Mouse (Mus musculus) liver, embryonic 12.5 days (tissue): Measurements from ENCODE around the gene Chchd4. TPM values are rescaled to one million over a fixed set of nuclear protein-coding genes. Genes with fewer than 3 reads are reported as not detected.
A peak's percentile ranks its signal among the peaks of the same experiment; 100 is the strongest.

Source experiments
- ATAC-seq: fragments of 200-750 bp; cut with Nextera tagmentation; 2 replicates; pipeline ENCODE4 v1.8.0; 2017; ENCODE audit warnings: moderate number of reproducible peaks, mild to moderate bottlenecking, moderate library complexity
- H3K27ac ChIP-seq: fragments of 300-500 bp; sonication (generic); 2 replicates; pipeline ENCODE4 v1.5.1; 2016; ENCODE audit warnings: mild to moderate bottlenecking
- H3K27me3 ChIP-seq: fragments of 300-500 bp; sonication (generic); replicated peaks from 2 replicates; pipeline ENCODE4 v1.6.1; 2016; ENCODE audit warnings: mild to moderate bottlenecking, moderate library complexity
- H3K36me3 ChIP-seq: fragments of 300-500 bp; sonication (generic); 2 replicates; pipeline ENCODE4 v1.6.1; 2016; ENCODE audit warnings: mild to moderate bottlenecking, moderate library complexity
- H3K4me1 ChIP-seq: fragments of 300-500 bp; sonication (generic); 2 replicates; pipeline ENCODE4 v1.6.1; 2016
- H3K4me2 ChIP-seq: fragments of 300-500 bp; sonication (generic); 2 replicates; pipeline ENCODE4 v1.6.1; 2016; ENCODE audit warnings: mild to moderate bottlenecking, moderate library complexity
- H3K4me3 ChIP-seq: fragments of 300-500 bp; sonication (generic); 2 replicates; pipeline ENCODE4 v1.5.1; 2016; ENCODE audit warnings: mild to moderate bottlenecking, moderate library complexity
- H3K9ac ChIP-seq: fragments of 300-500 bp; sonication (generic); 2 replicates; pipeline ENCODE4 v1.6.1; 2016; ENCODE audit warnings: mild to moderate bottlenecking, moderate library complexity
- H3K9me3 ChIP-seq: fragments of 300-500 bp; sonication (generic); replicated peaks from 2 replicates; pipeline ENCODE4 v1.6.1; 2016; ENCODE audit warnings: mild to moderate bottlenecking, moderate library complexity
- WGBS: fragments of 180-500 bp; shearing (Covaris S2); methylation state at CpG from one replicate; pipeline ENCODE4 v1.1.7; 2016; ENCODE audit not compliant: insufficient replicate concordance; 5-methylcytosine and 5-hydroxymethylcytosine counted together
- polyA plus RNA-seq: library from polyadenylated mRNA; unstranded; fragments of >200 nt; fragmentation: Nextera tagmentation; extraction: Ambion mirVana; gene quantifications from 2 replicates; pipeline ENCODE4 v1.2.1, GENCODE M21; 2016

The Chchd4 gene
- polyA plus RNA-seq, 1 experiment from 2014 or later = 31.5 TPM

DNA sequence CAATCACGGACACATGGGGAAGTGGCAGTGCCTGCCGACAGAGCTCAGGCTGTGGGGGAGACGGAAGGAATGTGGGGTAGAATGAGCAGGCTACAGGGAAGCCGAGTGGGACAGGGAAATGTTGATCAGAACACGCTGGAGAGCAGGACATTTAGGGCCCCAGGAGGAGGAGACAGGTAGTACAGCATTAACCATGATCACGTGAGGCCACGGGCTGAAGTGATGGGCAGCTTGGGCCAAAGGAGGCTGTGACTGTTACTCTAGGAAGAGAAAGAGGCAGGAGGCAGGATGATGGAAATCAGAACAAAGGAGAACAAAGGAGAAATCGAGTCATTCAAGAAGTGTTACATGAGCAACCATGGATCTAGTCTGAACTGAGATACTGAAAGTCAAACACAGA, 21.2 kb upstream of the Chchd4 start:
- Histone ChIP-seq H3K27me3 (no peaks in the 10 kb centered on the region), H3K36me3 (peaks cover 83% of the 10 kb centered on the region), H3K9me3 (no peaks in the 10 kb centered on the region), H3K4me3 (no peak overlapping the region), H3K4me1 (no peaks in the 10 kb centered on the region), H3K4me2 (no peak overlapping the region), H3K27ac (no peak overlapping the region), H3K9ac (no peak overlapping the region)
- 75% methylated on average over 8 of the region's 8 CpGs for WGBS
- ATAC-seq = no peak

DNA sequence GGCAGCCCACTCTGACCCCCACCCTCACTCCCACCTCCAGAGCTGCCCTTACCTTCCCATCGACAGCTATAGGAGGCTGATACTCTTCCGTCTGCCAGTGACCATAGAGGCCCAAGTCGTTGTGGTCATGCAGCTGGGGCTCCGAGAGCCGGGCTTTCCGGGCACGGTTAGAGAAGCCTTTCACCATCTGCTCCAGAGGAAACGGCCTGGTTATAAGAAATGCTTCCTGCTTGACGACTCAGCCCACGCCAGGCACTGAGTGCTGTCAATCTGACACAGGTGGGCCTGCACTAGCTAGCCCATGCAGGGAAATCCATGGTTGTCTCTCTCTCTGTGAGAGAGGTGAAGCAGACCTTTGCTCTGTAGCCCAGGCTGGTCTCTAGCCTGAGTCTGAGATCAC, 19.7 kb upstream of the Chchd4 start:
- ATAC-seq = no peak; the same call in 1 of the 2 replicates
- 62% methylated on average over 10 of the region's 10 CpGs for WGBS
- Histone ChIP-seq H3K9ac (no peak overlapping the region), H3K4me2 (no peak overlapping the region), H3K4me1 (0 out of 2 replicates have a peak, but pooled peaks cover 5% of the 10 kb centered on the region), H3K27ac (no peak overlapping the region), H3K36me3 (peaks cover 78% of the 10 kb centered on the region), H3K4me3 (no peak overlapping the region), H3K9me3 (no peaks in the 10 kb centered on the region), H3K27me3 (no peaks in the 10 kb centered on the region)

- Histone ChIP-seq H3K4me3 (no peak overlapping the region), H3K27me3 (no peaks in the 10 kb centered on the region), H3K36me3 (peaks cover 78% of the 10 kb centered on the region), H3K4me2 (no peak overlapping the region), H3K9ac (no peak overlapping the region), H3K9me3 (no peaks in the 10 kb centered on the region), H3K27ac (no peak overlapping the region), H3K4me1 (0 out of 2 replicates have a peak, but pooled peaks cover 5% of the 10 kb centered on the region)
- WGBS = 72% methylated on average over 6 of the region's 6 CpGs
- ATAC-seq = no peak
Observed at GRCm38 (mm10) chr6:91491004-91491403, 17.7 kb upstream of the Chchd4 start.

DNA sequence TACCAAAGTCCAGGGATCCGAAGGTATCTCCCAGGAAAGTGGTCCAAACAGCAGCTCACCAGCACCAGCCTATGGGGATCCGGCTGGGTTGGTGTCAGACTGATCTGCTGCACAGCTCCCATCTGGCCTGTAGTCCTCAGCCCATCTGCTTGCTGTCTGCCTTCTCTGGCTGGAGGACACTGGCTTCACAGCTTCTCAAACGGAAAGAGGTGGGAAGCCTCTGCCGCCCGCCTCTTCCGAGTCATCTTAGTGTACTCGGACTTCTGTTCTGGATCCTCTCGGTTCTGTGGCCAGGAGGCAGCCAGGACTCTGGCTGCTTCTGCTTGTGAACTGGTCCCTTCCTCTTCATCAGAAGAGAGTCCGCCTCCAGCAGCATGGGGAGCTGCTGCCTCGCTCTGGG, 16.5 kb upstream of the Chchd4 start:
- no peaks in the 10 kb centered on the region for H3K27me3 ChIP-seq
- no peak overlapping the region for H3K4me2 ChIP-seq
- no peak overlapping the region for H3K27ac ChIP-seq
- H3K4me3 ChIP-seq = no peak overlapping the region
- H3K9ac ChIP-seq = no peak overlapping the region
- H3K4me1 ChIP-seq = 0 out of 2 replicates have a peak, but pooled peaks cover 5% of the 10 kb centered on the region
- H3K36me3 ChIP-seq = peaks cover 78% of the 10 kb centered on the region
- no peak for ATAC-seq
- 72% methylated on average over 10 of the region's 10 CpGs for WGBS
- H3K9me3 ChIP-seq = no peaks in the 10 kb centered on the region

- Histone ChIP-seq H3K27ac (no peak overlapping the region), H3K9me3 (no peaks in the 10 kb centered on the region), H3K4me1 (0 out of 2 replicates have a peak, but pooled peaks cover 5% of the 10 kb centered on the region), H3K36me3 (peaks cover 83% of the 10 kb centered on the region), H3K4me2 (no peak overlapping the region), H3K4me3 (no peak overlapping the region), H3K9ac (no peak overlapping the region), H3K27me3 (no peaks in the 10 kb centered on the region)
- ATAC-seq = no peak
- 63% methylated on average over 9 of the region's 9 CpGs for WGBS
Observed at GRCm38 (mm10) chr6:91488496-91489212, 15.3 kb upstream of the Chchd4 start.

- 82% methylated on average over 15 of the region's 15 CpGs for WGBS
- Histone ChIP-seq H3K4me3 (no peak overlapping the region), H3K4me1 (0 out of 2 replicates have a peak, but pooled peaks cover 5% of the 10 kb centered on the region), H3K27me3 (no peaks in the 10 kb centered on the region), H3K9me3 (no peaks in the 10 kb centered on the region), H3K27ac (no peak overlapping the region), H3K9ac (no peak overlapping the region), H3K4me2 (no peak overlapping the region), H3K36me3 (peaks cover 89% of the 10 kb centered on the region)
- no peak for ATAC-seq
Observed at GRCm38 (mm10) chr6:91486736-91487453, 13.5 kb upstream of the Chchd4 start.

DNA sequence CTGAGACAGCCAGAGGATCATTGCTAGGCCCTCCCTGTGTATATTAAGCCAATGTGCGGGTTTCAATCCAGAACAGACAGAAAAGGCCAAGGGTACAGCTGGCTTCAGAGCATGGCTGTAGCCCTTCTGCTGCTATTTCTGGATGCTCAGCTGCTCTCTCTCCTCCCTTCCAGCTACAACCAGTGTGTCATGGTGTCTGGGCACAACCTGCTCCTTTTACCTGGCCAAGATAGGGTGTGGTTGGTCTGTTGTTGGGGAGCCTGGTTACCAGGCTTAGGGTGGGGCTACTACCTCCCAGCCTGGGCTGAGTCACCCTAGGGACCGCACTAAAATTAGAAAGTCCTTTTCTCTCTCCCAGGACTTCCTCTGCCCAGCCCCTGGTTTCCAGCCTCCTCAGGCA, 10.0 kb upstream of the Chchd4 start:
- 80% methylated on average over 2 of the region's 2 CpGs for WGBS
- ATAC-seq = no peak
- Histone ChIP-seq H3K4me2 (no peak overlapping the region), H3K9ac (no peak overlapping the region), H3K27ac (no peak overlapping the region), H3K4me1 (no peaks in the 10 kb centered on the region), H3K4me3 (no peak overlapping the region), H3K36me3 (peaks cover 99% of the 10 kb centered on the region), H3K27me3 (no peaks in the 10 kb centered on the region), H3K9me3 (no peaks in the 10 kb centered on the region)

GRCm38 (mm10) chr6:91476541-91476940, 3.2 kb upstream of the Chchd4 start:
- WGBS = 82% methylated on average over 2 of the region's 2 CpGs
- H3K27me3 ChIP-seq = no peaks in the 10 kb centered on the region
- H3K9me3 ChIP-seq = no peaks in the 10 kb centered on the region
- H3K9ac ChIP-seq = no peak overlapping the region
- H3K4me3 ChIP-seq = no peak overlapping the region
- H3K36me3 ChIP-seq = peaks cover 52% of the 10 kb centered on the region
- ATAC-seq = no peak
- no peak overlapping the region for H3K27ac ChIP-seq
- no peak overlapping the region for H3K4me2 ChIP-seq
- peaks cover 33% of the 10 kb centered on the region for H3K4me1 ChIP-seq

DNA sequence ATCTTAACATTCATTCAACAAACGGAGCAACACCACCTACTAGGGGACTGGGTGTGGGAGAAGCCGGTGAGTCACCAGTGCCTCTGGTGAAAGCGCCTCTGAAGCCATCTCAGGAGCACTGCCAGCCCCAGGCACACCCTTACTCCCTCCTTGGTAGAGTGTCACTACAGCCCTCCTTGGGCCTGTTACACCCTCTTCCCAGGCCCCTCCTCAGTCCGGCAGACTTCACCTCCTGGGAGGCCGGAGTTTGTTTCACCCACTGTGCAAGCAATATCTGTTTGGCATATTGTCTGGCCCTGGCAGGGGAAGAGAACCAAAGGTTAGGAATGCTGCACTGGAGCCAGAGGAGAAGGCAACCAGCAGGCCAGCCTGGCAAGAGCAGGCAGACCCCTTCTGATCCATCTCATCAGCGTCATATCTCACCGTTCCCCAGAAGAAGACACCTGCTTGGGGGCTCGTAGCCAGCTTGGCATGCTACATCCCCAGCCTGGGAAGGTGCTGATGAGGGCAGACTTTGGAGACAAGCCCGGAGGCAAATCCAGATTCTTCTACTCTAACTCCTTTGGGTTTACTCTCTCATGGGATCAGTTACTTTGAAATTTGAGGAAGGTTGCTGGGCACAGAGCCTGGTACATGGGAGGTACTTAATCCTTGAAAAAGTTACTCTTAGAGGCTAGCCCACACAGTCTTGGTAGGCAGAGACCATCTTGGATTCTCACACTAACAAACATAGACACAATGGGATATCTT, 1.3 kb upstream of the Chchd4 start:
- WGBS = 65% methylated on average over 9 of the region's 9 CpGs
- Histone ChIP-seq H3K27ac (0 out of 2 replicates have a peak overlapping the region, but pooled peaks have one; percentile 70), H3K9me3 (no peaks in the 10 kb centered on the region), H3K4me1 (peaks cover 42% of the 10 kb centered on the region), H3K36me3 (peaks cover 46% of the 10 kb centered on the region), H3K4me3 (peak overlapping the region; percentile 85), H3K9ac (peak overlapping the region; percentile 84), H3K27me3 (no peaks in the 10 kb centered on the region), H3K4me2 (peak overlapping the region; percentile 92)
- no peak for ATAC-seq

GRCm38 (mm10) chr6:91473805-91474440, 577 bp upstream of the Chchd4 start:
- ATAC-seq = peak; percentile 25
- WGBS = under 1% methylated on average over 27 of the region's 27 CpGs

DNA sequence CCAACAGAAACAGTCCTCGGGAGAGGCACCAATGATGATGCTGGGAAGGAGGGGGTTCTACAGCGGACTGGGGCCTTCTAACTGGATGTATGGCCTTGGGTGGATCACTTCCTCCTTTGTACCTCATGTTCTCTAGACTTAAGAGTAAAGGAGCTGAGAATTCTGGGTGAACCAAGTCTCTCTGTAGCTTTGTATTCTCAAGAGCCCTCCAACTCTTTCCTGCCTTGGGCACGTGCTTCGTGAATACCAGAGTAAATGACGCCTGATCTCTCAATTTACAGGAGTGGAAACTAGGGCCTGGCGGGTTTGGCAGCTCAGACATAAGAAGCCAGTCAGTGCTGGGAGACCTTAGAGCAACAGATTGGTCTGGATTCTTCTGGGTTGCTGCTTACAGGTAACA, 1.0 kb downstream of the Chchd4 start:
- Histone ChIP-seq H3K27ac (peak overlapping the region; percentile 83), H3K36me3 (peaks cover 46% of the 10 kb centered on the region), H3K9me3 (no peaks in the 10 kb centered on the region), H3K27me3 (no peaks in the 10 kb centered on the region), H3K4me2 (peak overlapping the region; percentile 92), H3K4me1 (peaks cover 42% of the 10 kb centered on the region), H3K4me3 (peak overlapping the region; percentile 85), H3K9ac (peak overlapping the region; percentile 88)
- ATAC-seq = no peak
- 13% methylated on average over 6 of the region's 6 CpGs for WGBS

More at GRCm38 (mm10) chr6:91473805-91474440, 577 bp upstream of the Chchd4 start:
- Histone ChIP-seq H3K4me2 (peak overlapping the region; percentile 92), H3K9ac (peak overlapping the region; percentile 84), H3K36me3 (peaks cover 46% of the 10 kb centered on the region), H3K27me3 (no peaks in the 10 kb centered on the region), H3K27ac (peak overlapping the region; percentile 70), H3K9me3 (no peaks in the 10 kb centered on the region), H3K4me1 (peaks cover 42% of the 10 kb centered on the region), H3K4me3 (peak overlapping the region; percentile 85)
